Mouse (Mus musculus): ENCODE measurements at regions not wholly inside any gene's neighbourhood (a gene's known extent, or its start where the extent isn't known, plus 50 kb on each side); places are given as distances from the start of the nearest gene placed in this dataset.

DNA sequence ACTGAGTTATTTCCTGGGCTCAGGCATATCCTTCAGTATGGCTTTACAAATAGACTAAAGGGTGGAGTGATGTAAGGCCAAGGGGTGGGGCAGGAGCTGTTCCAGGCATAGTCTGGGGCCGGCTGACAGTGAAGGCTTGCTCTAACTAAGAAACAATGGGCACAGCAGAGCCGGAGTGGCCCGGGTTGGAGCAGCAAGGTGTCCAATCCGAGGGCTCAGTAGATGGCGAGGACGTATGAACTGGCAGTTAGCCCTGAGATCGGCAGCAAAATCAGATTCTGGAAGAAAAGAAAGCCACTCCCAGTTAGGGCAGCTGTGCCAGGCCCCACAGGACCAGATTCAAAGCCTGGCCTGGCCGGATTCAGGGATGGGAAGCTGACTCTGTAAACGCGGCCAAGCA is 100.5 kb upstream of the Vps8 start:
- Histone ChIP-seq H3K4me3 (ENCODE audit: insufficient read depth, low read depth, low read length) (no peak overlapping the region), H3K36me3 (ENCODE audit: control insufficient read depth, insufficient read depth, low read length) (no peaks in the 10 kb centered on the region), H3K4me1 (ENCODE audit: control insufficient read depth, insufficient read depth, low read length) (no peaks in the 10 kb centered on the region), H3K9ac (ENCODE audit: low read depth, low read length) (no peak overlapping the region), H3K27ac (replicated peaks; ENCODE audit: insufficient read depth, low read depth, low read length) (no peak overlapping the region), H3K79me2 (ENCODE audit: control insufficient read depth, insufficient read depth, low read length) (no peaks in the 10 kb centered on the region), H3K27me3 (ENCODE audit: control insufficient read depth, insufficient read depth, low read length) (no peaks in the 10 kb centered on the region)
- TF ChIP-seq CTCF (IDR thresholded peaks at IDR 0.05; ENCODE audit: low read depth, low read length): no peak
- no peak for TF ChIP-seq POLR2A (IDR thresholded peaks at IDR 0.05; ENCODE audit: extremely low read depth, insufficient read depth, low read length)
- DNase-seq (ENCODE audit: extremely low read depth, low read depth, low spot score): no peak
- 82% methylated on average over 10 of the region's 10 CpGs for WGBS

- WGBS: 71% methylated on average over 3 of the region's 3 CpGs
- Histone ChIP-seq H3K4me1 (ENCODE audit: control insufficient read depth, insufficient read depth, low read length) (no peaks in the 10 kb centered on the region), H3K36me3 (ENCODE audit: control insufficient read depth, insufficient read depth, low read length) (no peaks in the 10 kb centered on the region), H3K9ac (ENCODE audit: low read depth, low read length) (no peak overlapping the region), H3K4me3 (ENCODE audit: insufficient read depth, low read depth, low read length) (no peak overlapping the region), H3K79me2 (ENCODE audit: control insufficient read depth, insufficient read depth, low read length) (no peaks in the 10 kb centered on the region), H3K27ac (replicated peaks; ENCODE audit: insufficient read depth, low read depth, low read length) (no peak overlapping the region), H3K27me3 (ENCODE audit: control insufficient read depth, insufficient read depth, low read length) (no peaks in the 10 kb centered on the region)
- DNase-seq (ENCODE audit: extremely low read depth, low read depth, low spot score): no peak
- TF ChIP-seq CTCF (IDR thresholded peaks at IDR 0.05; ENCODE audit: low read depth, low read length): no peak
- TF ChIP-seq POLR2A (IDR thresholded peaks at IDR 0.05; ENCODE audit: extremely low read depth, insufficient read depth, low read length): no peak
These were observed 99.4 kb upstream of the Vps8 start for GRCm38 (mm10) chr16:21323446-21324034.

DNA sequence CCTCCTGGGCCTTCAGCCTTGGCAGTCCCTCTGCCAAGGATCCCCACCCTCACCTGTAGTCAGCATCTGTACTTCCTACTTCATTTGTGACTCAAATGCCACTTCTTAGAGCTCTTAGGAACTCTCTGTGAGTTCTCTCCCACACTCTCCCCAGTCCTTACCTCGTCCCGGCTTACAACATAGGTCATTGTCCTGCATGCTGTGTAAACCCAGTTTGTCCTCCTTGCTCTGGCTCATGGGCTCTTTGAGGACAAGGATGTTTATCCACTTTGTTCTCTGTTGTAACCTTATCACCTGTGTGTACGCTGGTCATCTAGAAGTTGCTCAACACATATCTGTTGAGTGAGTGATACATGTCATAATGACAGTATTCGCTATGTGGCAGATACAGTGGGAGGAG is 94.9 kb upstream of the Vps8 start:
- Histone ChIP-seq H3K36me3 (ENCODE audit: control insufficient read depth, insufficient read depth, low read length) (no peaks in the 10 kb centered on the region), H3K79me2 (ENCODE audit: control insufficient read depth, insufficient read depth, low read length) (no peaks in the 10 kb centered on the region), H3K4me1 (ENCODE audit: control insufficient read depth, insufficient read depth, low read length) (peaks cover 1% of the 10 kb centered on the region; the same call in 1 of the 2 replicates), H3K27ac (replicated peaks; ENCODE audit: insufficient read depth, low read depth, low read length) (no peak overlapping the region), H3K9ac (ENCODE audit: low read depth, low read length) (no peak overlapping the region), H3K4me3 (ENCODE audit: insufficient read depth, low read depth, low read length) (no peak overlapping the region), H3K27me3 (ENCODE audit: control insufficient read depth, insufficient read depth, low read length) (no peaks in the 10 kb centered on the region)
- TF ChIP-seq CTCF (IDR thresholded peaks at IDR 0.05; ENCODE audit: low read depth, low read length): no peak
- no peak for TF ChIP-seq POLR2A (IDR thresholded peaks at IDR 0.05; ENCODE audit: extremely low read depth, insufficient read depth, low read length)
- peak; percentile 76 for DNase-seq (ENCODE audit: extremely low read depth, low read depth, low spot score)
- WGBS: 20% methylated on average over 4 of the region's 4 CpGs

- no peak overlapping the region for H3K27ac ChIP-seq (replicated peaks; ENCODE audit: insufficient read depth, low read depth, low read length)
- no peaks in the 10 kb centered on the region for H3K36me3 ChIP-seq (ENCODE audit: control insufficient read depth, insufficient read depth, low read length)
- peaks cover 5% of the 10 kb centered on the region for H3K4me1 ChIP-seq (ENCODE audit: control insufficient read depth, insufficient read depth, low read length)
- TF ChIP-seq POLR2A (IDR thresholded peaks at IDR 0.05; ENCODE audit: extremely low read depth, insufficient read depth, low read length): no peak
- no peak for TF ChIP-seq CTCF (IDR thresholded peaks at IDR 0.05; ENCODE audit: low read depth, low read length)
- no peaks in the 10 kb centered on the region for H3K27me3 ChIP-seq (ENCODE audit: control insufficient read depth, insufficient read depth, low read length)
- H3K4me3 ChIP-seq (ENCODE audit: insufficient read depth, low read depth, low read length): no peak overlapping the region
- no peak overlapping the region for H3K9ac ChIP-seq (ENCODE audit: low read depth, low read length)
- 20% methylated on average over 6 of the region's 6 CpGs for WGBS
- H3K79me2 ChIP-seq (ENCODE audit: control insufficient read depth, insufficient read depth, low read length): no peaks in the 10 kb centered on the region
- peak; percentile 75 for DNase-seq (ENCODE audit: extremely low read depth, low read depth, low spot score)
These were observed 93.7 kb upstream of the Vps8 start for GRCm38 (mm10) chr16:21329199-21329598.

DNA sequence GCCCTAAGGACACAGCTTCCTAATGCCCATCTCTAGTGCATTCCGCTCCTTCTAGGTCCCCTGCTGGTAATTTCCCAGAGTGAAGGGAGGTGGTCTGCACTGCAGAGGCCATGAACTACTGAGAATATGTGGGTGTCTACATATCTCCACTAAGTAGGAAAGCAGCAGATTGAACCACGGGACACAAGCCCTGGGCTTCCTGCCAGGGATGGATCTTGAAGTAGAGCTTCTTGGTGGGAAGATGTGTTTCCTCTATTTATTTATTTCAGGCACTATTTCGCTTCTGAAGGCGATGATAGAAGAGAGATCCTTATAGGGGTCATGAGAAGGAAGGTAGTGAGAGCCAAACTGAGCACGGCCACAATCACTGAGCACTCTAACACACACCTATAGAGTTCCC is 91.7 kb upstream of the Vps8 start:
- H3K27me3 ChIP-seq (ENCODE audit: control insufficient read depth, insufficient read depth, low read length): no peaks in the 10 kb centered on the region
- no peak overlapping the region for H3K27ac ChIP-seq (replicated peaks; ENCODE audit: insufficient read depth, low read depth, low read length)
- H3K4me1 ChIP-seq (ENCODE audit: control insufficient read depth, insufficient read depth, low read length): peaks cover 5% of the 10 kb centered on the region
- H3K36me3 ChIP-seq (ENCODE audit: control insufficient read depth, insufficient read depth, low read length): no peaks in the 10 kb centered on the region
- WGBS: 85% methylated on average over 5 of the region's 5 CpGs
- H3K79me2 ChIP-seq (ENCODE audit: control insufficient read depth, insufficient read depth, low read length): no peaks in the 10 kb centered on the region
- TF ChIP-seq POLR2A (IDR thresholded peaks at IDR 0.05; ENCODE audit: extremely low read depth, insufficient read depth, low read length) (no peak), CTCF (IDR thresholded peaks at IDR 0.05; ENCODE audit: low read depth, low read length) (no peak)
- no peak for DNase-seq (ENCODE audit: extremely low read depth, low read depth, low spot score)
- no peak overlapping the region for H3K9ac ChIP-seq (ENCODE audit: low read depth, low read length)
- H3K4me3 ChIP-seq (ENCODE audit: insufficient read depth, low read depth, low read length): no peak overlapping the region

DNA sequence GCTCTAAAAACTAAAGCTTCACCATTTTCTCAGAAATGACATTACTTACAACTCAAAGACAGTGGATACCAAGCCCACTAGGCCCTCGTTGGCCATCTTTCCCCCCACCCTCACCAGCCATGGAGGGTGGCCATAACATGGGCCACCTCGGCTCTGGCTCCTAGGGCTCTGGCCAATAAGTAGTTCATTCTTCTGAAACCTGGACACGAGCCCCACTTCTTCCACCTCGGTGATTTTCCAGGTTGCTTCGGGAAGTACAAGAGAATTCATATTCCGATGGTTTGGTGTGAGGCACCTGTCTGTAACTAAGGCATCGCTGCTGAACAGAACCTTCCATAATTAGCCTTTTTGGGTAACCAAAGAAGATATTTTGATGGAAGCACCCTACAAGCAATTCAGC is 90.5 kb upstream of the Vps8 start:
- H3K27me3 ChIP-seq (ENCODE audit: control insufficient read depth, insufficient read depth, low read length): no peaks in the 10 kb centered on the region
- no peaks in the 10 kb centered on the region for H3K36me3 ChIP-seq (ENCODE audit: control insufficient read depth, insufficient read depth, low read length)
- DNase-seq (ENCODE audit: extremely low read depth, low read depth, low spot score): no peak
- no peak overlapping the region for H3K27ac ChIP-seq (replicated peaks; ENCODE audit: insufficient read depth, low read depth, low read length)
- 68% methylated on average over 7 of the region's 7 CpGs for WGBS
- H3K79me2 ChIP-seq (ENCODE audit: control insufficient read depth, insufficient read depth, low read length): no peaks in the 10 kb centered on the region
- H3K9ac ChIP-seq (ENCODE audit: low read depth, low read length): no peak overlapping the region; the same call in 1 of the 2 replicates
- peak overlapping the region; percentile 93; the same call in 1 of the 2 replicates for H3K4me3 ChIP-seq (ENCODE audit: insufficient read depth, low read depth, low read length)
- no peak for TF ChIP-seq POLR2A (IDR thresholded peaks at IDR 0.05; ENCODE audit: extremely low read depth, insufficient read depth, low read length)
- TF ChIP-seq CTCF (IDR thresholded peaks at IDR 0.05; ENCODE audit: low read depth, low read length): no peak
- peaks cover 5% of the 10 kb centered on the region for H3K4me1 ChIP-seq (ENCODE audit: control insufficient read depth, insufficient read depth, low read length)
